Comparison of ENCODE assay signal across 20 mouse cellular contexts in the genomic region with DNA sequence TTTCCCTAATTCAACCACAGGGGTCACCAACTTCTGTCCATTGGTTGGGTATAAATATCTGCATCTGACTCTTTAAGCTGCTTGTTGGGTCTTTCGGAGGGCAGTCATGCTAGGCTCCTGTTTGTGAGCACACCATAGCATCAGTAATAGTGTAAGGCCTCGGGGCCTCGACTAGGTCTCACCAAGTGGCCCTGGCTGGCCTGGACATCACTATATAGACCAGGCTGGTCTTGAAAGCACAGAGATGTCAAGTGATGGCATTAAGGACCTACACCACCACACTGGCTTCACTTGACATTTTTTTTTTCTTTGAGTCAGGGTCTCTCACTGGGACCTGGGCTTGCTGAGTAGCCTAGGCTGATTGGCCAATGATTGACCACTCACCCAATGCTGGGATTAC. TPM values are rescaled to one million over a fixed set of nuclear protein-coding genes. Genes with fewer than 3 reads are reported as not detected.
DNase-seq lines count a peak whose midpoint lies in the region; TF ChIP-seq lines count a peak whose summit lies in the region.
"Had no signal": no experiment of that assay in that cellular context is flagged by ENCODE, and none has a peak within 500 bp of the region (broad histone marks: within the 10 kb centered on the region; RNA-seq: fewer than 3 reads in every experiment).

No protein-coding gene starts in this region.

- H3K4me3 ChIP-seq in gastrocnemius, adult 2 months: no peak overlapping the region
- no peak overlapping the region for H3K4me3 ChIP-seq in heart, embryonic 10.5 days
- H3K4me3 ChIP-seq: embryonic facial prominence, embryonic 13.5 days; embryonic facial prominence, embryonic 15.5 days; erythroblast, embryonic 14.5 days; forebrain, embryonic 10.5 days; forebrain, embryonic 13.5 days had no signal

- peaks cover 98% of the 10 kb centered on the region for H3K36me3 ChIP-seq in heart, embryonic 10.5 days

- no peak for TF ChIP-seq CTCF in gastrocnemius, adult 2 months (IDR thresholded peaks at IDR 0.05)

- no peaks in the 10 kb centered on the region for H3K9me3 ChIP-seq in heart, embryonic 10.5 days
- H3K9me3 ChIP-seq: embryonic facial prominence, embryonic 13.5 days; embryonic facial prominence, embryonic 15.5 days; forebrain, embryonic 10.5 days; forebrain, embryonic 13.5 days had no signal

- H3K27me3 ChIP-seq in heart, embryonic 10.5 days (ENCODE audit: insufficient read depth, poor library complexity, severe bottlenecking): no peaks in the 10 kb centered on the region
- H3K27me3 ChIP-seq: embryonic facial prominence, embryonic 13.5 days; embryonic facial prominence, embryonic 15.5 days; forebrain, embryonic 13.5 days had no signal

- 95% methylated on average over 3 of the region's 3 CpGs for WGBS in heart, embryonic 10.5 days

- intact Hi-C loops in gastrocnemius, adult 2 months (cut with DNase I): no loop called here
- intact Hi-C loops in gastrocnemius, postnatal 14 days (cut with DNase I; ENCODE audit: low total_unique reads): no loop called here
- intact Hi-C loops in heart, postnatal 10 days (cut with DNase I): no loop called here

- H3K27ac ChIP-seq in gastrocnemius, adult 2 months: peak overlapping the region; percentile 89
- H3K27ac ChIP-seq in heart, embryonic 10.5 days: no peak overlapping the region
- H3K27ac ChIP-seq: embryonic facial prominence, embryonic 13.5 days; embryonic facial prominence, embryonic 15.5 days; forebrain, embryonic 10.5 days; forebrain, embryonic 13.5 days had no signal

- peaks cover 8% of the 10 kb centered on the region for H3K4me1 ChIP-seq in heart, embryonic 10.5 days
- H3K4me1 ChIP-seq: embryonic facial prominence, embryonic 13.5 days; embryonic facial prominence, embryonic 15.5 days; forebrain, embryonic 10.5 days; forebrain, embryonic 13.5 days had no signal

- DNase-seq in gastrocnemius, adult 2 months: no peak
- no peak for DNase-seq in gastrocnemius, postnatal 14 days
- DNase-seq in heart, embryonic 10.5 days (ENCODE audit: low spot score): peak; percentile 67
- no peak for DNase-seq in heart, postnatal 10 days
- DNase-seq: adrenal gland, adult 2 months; adrenal gland, postnatal 10 days; adrenal gland, postnatal 25 days; cerebellum, adult 11 months; cerebellum, adult 18-20 months; cerebellum, adult 8-10 months; cerebellum, adult 9-11 months; cerebellum, postnatal 14 days; cerebellum, postnatal 36 days; embryo, embryonic 11 days had no signal

RNA-seq across cellular contexts. Expression of gene Trip10, which starts 8.9 kb away (rescaled TPM):
- total RNA-seq in gastrocnemius, adult 2 months (2021): 100 to 1,000 TPM; 170 to 176 TPM
- total RNA-seq in gastrocnemius, postnatal 14 days (2021): 10 to 100 TPM; 69.4 to 75.6 TPM
- 44.4 and 46.8 TPM in 2 replicates for polyA plus RNA-seq in heart, embryonic 10.5 days (2016; fragmentation: Nextera tagmentation; extraction: Ambion mirVana)
- 10 to 100 TPM; 57.8 to 72.1 TPM for total RNA-seq in heart, postnatal 10 days (2021)

RNA-seq across cellular contexts. Expression of gene Gpr108, which starts 9.9 kb away (rescaled TPM):
- 10 to 100 TPM; 24.0 to 24.4 TPM for total RNA-seq in gastrocnemius, adult 2 months (2021)
- total RNA-seq in gastrocnemius, postnatal 14 days (2021): 10 to 100 TPM; 21.8 to 24.6 TPM
- 25.2 and 28.6 TPM in 2 replicates for polyA plus RNA-seq in heart, embryonic 10.5 days (2016; fragmentation: Nextera tagmentation; extraction: Ambion mirVana)
- total RNA-seq in heart, postnatal 10 days (2021): 10 to 100 TPM; 26.5 TPM

RNA-seq across cellular contexts. Expression of gene Vav1, which starts 20.7 kb away (rescaled TPM):
- under 1 TPM; 0.46 to 0.56 TPM for total RNA-seq in gastrocnemius, adult 2 months (2021)
- total RNA-seq in gastrocnemius, postnatal 14 days (2021): under 1 TPM; 0.66 to 0.93 TPM
- polyA plus RNA-seq in heart, embryonic 10.5 days (2016; fragmentation: Nextera tagmentation; extraction: Ambion mirVana): 1.2 and 2.7 TPM in 2 replicates
- total RNA-seq in heart, postnatal 10 days (2021): 1 to 10 TPM; 1.4 to 2.3 TPM
- polyA plus RNA-seq: C2C12 had no signal

RNA-seq across cellular contexts. Expression of gene C3, which starts 30.3 kb away (rescaled TPM):
- total RNA-seq in gastrocnemius, adult 2 months (2021): 10 to 100 TPM; 10.3 to 24.5 TPM
- 1 to 10 TPM in 1 of 2 experiments, under 1 TPM in 1; 0.60 to 1.2 TPM for total RNA-seq in gastrocnemius, postnatal 14 days (2021)
- 0.46 and 5.3 TPM in 2 replicates for polyA plus RNA-seq in heart, embryonic 10.5 days (2016; fragmentation: Nextera tagmentation; extraction: Ambion mirVana)
- 10 to 100 TPM; 42.3 to 66.3 TPM for total RNA-seq in heart, postnatal 10 days (2021)
